Mouse (Mus musculus) heart, adult 11 months (tissue): ENCODE results near the gene Podxl.
A peak's percentile ranks its signal among the peaks of the same experiment; 100 is the strongest.

Experiments
- DNase-seq: peaks from one replicate; pipeline ENCODE4 v3.0.0; 2022

Podxl gene

GRCm38 (mm10) chr6:31563235-31564181 is at the start of gene Podxl:
TSS of gene Podxl (minus strand) at chr6:31563981.
- DNase-seq, result peak; percentile 99

DNA sequence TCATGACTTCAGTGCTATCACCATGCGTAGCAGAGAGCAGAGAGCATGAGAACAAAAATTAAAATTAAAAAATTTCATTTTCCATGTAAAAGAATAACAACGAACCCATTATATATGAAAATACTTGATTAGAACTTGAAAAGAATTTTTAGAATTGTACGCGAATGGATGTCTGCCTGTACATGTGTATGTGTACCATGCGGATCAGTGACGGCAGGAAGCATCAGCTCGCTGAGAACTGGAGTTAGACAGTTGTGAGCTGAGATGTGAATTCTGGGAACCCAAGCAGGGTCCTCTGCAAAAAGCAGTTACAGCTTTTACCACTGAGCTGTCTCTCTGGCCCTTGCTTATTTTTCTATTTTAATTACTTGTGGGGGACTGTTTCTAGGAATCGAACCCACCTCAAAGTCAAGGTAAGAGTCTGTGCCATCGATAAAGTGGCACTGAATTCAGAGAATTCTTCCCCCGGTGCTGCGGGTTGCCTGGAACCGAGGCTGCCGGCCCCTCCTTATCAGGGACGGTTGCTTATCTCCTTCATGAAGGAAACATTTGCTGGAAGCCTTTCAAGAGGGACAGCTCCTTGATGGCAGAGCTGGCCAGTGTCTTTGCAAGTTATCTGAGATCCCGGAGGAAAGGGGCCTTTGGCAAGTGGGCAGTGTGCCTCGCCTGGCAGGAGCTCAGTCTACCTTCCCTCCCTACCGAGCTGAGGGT is 48.9 kb upstream of the Podxl start:
- DNase-seq, result peak; percentile 89

DNA sequence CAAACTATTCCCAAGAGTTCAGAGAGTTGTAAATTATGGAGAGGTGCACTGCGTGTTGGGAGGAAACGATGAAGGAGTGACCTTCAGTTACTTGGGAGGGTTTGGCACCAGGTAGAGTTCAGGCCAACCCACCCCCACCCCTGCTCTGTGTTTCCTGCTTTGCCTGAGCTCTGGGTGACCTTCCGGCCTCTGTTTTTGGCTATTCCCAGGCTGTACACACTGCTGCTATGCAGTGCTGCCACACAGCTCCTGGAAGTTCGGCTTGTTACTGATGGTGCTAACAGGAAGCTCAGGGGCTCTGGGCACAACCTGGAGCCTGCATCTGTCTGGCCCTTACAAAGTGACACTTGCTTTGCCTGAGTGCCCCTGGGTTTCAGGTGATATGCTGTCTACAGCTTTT is 42.6 kb upstream of the Podxl start:
- DNase-seq, result peak; percentile 95

- DNase-seq, result no peak
These were observed 41.0 kb upstream of the Podxl start for GRCm38 (mm10) chr6:31604629-31605265.

GRCm38 (mm10) chr6:31602489-31602888 is 38.7 kb upstream of the Podxl start:
- DNase-seq, result no peak

DNA sequence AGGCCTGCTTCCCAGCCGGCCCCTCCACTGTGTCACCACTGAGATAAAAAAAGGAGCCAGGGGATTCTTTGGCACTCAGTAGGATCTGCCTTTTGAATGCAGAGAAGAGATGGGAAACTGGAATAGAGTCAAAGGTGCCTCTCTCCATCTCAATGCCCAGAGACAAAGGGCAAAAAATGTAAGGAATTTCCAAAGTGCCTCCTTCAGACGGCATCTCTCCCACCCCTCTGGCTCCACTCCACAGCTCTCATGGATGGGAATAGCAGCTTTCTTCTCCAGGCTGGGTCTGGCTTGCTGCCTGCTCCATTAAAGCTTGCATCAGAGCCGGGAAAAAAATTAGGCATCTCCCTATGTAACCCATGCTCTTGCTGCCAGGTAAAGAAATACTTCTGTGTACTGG is 37.4 kb upstream of the Podxl start:
- DNase-seq, result peak; percentile 95

- no peak for DNase-seq
These were observed 36.1 kb upstream of the Podxl start for GRCm38 (mm10) chr6:31599863-31600262.

DNA sequence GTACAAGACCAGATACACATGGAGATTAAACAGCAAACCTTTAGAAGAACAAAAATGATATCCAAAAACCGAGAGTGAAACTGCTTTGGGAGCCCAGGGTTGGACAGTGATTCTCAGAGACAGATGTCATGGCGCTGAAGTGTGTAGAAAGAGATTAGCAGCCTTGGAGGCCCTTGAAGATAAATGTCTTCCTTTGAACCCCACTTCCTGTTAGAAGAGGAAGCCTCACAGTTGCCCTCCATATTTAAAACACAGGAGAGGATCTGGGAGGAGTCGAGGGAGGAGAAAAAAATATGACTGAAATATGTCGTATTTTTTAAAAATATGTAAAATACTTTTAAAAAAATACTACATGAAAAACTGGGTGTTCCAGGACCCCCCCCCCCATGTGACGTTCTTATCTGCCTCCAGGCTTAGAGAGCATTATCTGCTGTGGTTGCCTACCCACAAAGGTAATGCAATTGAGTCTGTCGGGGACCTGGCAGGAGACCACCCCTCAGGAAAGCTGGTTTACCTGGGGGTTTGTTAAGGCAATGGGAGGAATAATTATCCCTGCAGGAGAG is 34.6 kb upstream of the Podxl start:
- no peak for DNase-seq

GRCm38 (mm10) chr6:31597136-31597460 is 33.3 kb upstream of the Podxl start:
- DNase-seq, result no peak

GRCm38 (mm10) chr6:31596346-31597135 is 32.8 kb upstream of the Podxl start:
- peak; percentile 98 for DNase-seq

- peak; percentile 97 for DNase-seq
These were observed 28.9 kb upstream of the Podxl start for GRCm38 (mm10) chr6:31592579-31593238.

DNA sequence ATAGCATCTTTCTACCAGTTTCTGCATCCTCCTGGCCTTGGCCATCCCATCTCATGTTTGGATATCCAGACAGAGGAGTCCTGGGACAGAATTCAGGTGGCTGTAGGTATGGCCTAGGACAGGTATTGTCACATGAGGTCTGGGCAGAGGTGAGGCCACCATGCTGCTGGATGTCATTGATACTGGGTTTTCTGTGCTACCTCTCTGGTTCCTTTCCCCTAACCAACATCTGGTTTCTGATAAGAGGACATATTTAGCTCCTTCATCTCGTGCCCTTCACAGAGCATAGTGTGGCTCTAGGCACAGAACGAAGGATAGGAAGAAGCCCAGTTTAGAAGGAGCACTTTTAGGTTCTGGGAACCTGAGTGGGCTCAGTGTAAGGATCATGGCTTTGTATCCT is 28.3 kb upstream of the Podxl start:
- DNase-seq, result peak; percentile 58

DNA sequence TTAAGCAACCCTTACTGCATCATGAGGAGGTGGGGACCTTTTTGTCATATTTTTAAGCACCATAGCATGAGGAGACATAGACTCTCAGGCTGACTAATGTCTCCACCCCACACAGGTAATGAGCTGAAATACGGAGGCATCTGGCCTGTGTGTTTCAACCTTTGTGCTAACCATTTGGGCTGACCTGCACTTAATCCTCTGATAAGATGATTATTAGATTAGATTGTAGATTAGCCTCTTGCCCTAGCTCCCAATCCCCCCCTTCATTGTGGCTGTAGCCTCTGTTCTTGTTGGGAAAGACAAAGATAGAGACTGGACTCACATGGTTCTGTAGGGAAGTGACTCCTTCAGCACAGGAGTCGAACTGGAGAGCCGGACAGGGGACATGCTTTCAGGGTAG is 27.9 kb upstream of the Podxl start:
- DNase-seq, result no peak

- DNase-seq, result peak; percentile 67
These were observed 27.0 kb upstream of the Podxl start for GRCm38 (mm10) chr6:31590754-31591153.

- DNase-seq, result peak; percentile 98
These were observed 25.5 kb upstream of the Podxl start for GRCm38 (mm10) chr6:31589268-31589667.

DNA sequence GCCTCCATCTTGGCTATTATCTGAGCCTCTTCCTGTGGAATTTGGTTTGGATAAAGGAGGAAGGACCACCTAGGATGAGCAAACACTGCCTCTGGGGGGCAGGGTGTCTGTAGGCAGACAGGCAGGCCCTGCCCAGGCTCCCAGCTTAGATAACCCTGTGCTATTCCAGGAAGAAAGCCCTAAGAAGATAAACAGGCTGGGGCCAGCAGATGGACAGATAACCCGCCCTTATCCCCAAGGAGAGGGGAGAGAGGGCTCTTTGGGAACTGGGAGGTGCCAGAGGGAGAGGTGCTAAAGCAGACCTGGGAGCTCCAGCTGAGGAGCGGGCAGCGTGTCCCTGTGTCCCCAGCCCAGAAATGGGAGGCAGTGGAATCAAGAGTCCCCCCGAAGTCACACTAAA is 23.9 kb upstream of the Podxl start:
- DNase-seq, result peak; percentile 90

- no peak for DNase-seq
These were observed 22.3 kb upstream of the Podxl start for GRCm38 (mm10) chr6:31586127-31586526.

GRCm38 (mm10) chr6:31576151-31576550 is 12.4 kb upstream of the Podxl start:
- DNase-seq, result no peak

GRCm38 (mm10) chr6:31575063-31575462 is 11.3 kb upstream of the Podxl start:
- no peak for DNase-seq

DNA sequence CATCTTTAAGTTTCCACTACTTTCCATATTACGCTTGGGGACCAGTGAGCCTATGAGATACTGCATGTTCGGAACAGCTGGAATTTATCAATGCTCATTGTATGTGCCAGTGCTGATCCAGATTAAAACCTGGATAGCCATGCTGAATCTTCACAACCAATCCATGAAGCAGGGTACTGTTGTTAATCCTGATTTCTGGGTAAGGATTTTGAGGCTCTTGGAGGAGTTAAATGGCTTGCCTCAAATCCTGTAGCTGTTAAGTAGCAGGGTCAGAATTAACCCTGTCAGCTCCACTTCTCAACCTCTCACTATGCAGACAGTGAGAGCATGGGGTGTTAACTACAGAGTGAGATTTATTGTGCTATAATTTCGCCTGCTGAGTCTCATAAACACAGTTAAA is 7.7 kb upstream of the Podxl start:
- DNase-seq, result no peak

DNA sequence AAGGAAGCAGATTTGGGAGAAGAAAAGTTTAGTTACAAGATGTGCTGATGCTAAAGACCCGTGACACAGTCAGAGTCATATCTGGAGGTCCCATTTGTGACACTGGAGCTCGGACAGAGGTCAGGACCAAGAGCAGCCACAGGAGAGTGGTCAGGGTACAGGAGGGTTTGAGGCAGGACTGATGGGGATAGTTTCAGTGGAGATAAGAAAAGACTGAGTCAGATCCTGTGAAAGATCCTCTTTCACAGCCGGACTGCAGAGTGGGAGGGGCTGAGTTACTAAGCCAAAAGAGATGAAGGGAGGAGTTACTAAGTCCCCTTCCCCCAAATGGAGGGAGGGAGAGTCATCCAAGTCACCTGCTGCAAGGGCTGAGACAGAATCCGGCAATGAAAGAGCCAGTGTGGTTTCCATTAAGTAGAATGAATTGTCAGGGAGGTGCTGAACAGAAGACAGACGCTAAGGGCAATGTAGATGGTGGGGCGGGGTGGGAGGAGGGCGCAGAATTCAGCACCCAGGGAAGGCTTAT is 4.4 kb upstream of the Podxl start:
- no peak for DNase-seq

DNA sequence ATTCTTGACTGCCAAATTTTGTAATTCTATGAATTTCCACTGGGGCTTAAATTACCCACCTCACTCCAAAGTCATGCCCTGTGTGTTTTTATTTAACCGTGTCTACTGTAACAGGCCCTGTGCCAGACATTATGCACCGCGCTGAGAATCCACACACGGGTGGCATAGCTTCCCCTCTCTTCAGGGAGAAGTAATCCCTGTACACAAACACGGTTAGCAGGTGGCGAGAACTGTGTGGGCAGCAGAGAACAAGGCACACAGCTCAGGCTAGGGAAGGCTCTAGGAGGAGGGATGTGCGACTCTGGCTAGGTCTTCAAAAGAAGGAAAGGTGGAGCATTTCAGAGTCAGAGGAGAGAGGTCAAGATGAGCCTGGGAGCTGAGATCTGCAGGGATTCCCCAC is 3.4 kb upstream of the Podxl start:
- DNase-seq, result no peak
